Mouse (Mus musculus): ENCODE measurements around the gene Cdk18.

DNA sequence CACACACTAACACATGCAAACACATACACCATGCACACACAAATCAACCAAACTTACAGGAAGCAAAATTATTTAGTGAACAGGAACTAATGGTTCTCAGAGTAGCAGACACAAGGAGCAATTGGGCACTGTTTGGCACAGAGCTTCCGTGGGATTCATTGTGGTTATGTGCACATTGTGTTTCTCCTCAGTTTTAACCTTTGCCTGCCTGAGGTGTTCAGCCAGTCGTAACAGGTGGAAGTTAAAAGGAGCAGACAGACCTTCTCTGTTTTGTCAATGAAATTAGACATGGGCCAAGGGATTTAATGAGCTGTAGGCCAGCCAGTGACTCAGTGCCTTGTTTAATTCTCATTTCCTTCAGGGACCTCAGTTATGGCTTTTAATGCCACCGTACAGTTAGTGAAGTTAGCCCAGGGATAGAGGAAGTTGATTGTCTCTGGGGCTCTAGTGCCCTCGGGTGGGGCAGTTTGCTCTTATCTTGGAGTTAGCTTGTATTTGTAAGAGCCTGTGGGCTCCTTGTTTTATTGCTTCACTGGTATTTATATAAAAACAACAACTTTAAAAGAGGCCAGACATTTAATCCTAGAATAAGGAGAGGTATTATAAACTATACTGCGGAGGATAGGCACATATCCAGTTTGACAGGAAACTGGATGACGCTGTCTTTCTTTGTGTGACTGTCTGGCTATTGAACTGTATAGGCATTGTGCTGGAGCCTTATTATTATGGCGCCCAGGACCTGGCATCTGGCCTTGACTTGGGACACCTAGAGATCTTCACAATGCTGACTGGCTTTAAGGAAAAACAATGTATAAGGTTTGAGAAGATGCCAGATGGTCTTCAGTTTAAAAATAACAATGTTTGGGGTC, 54.1 kb downstream of the Cdk18 start:
- no peak for TF ChIP-seq CTCF (IDR thresholded peaks at IDR 0.05; ENCODE audit: control insufficient read depth, insufficient read depth, insufficient replicate concordance, low read depth, low read length)
- no peak for TF ChIP-seq POLR2A (IDR thresholded peaks at IDR 0.05; ENCODE audit: control insufficient read depth, low read depth, low read length)
